Mouse (Mus musculus): ENCODE data around the gene Itgb7.
A peak's percentile ranks its signal among the peaks of the same experiment; 100 is the strongest.

The Itgb7 gene

GRCm38 (mm10) chr15:102248812-102249191 is 17.1 kb upstream of the Itgb7 start:
- no peak for DNase-seq (ENCODE audit: low spot score in 2 of 2)

GRCm38 (mm10) chr15:102248131-102248811 is 16.5 kb upstream of the Itgb7 start:
- no peak for DNase-seq (ENCODE audit: low spot score in 2 of 2)

DNA sequence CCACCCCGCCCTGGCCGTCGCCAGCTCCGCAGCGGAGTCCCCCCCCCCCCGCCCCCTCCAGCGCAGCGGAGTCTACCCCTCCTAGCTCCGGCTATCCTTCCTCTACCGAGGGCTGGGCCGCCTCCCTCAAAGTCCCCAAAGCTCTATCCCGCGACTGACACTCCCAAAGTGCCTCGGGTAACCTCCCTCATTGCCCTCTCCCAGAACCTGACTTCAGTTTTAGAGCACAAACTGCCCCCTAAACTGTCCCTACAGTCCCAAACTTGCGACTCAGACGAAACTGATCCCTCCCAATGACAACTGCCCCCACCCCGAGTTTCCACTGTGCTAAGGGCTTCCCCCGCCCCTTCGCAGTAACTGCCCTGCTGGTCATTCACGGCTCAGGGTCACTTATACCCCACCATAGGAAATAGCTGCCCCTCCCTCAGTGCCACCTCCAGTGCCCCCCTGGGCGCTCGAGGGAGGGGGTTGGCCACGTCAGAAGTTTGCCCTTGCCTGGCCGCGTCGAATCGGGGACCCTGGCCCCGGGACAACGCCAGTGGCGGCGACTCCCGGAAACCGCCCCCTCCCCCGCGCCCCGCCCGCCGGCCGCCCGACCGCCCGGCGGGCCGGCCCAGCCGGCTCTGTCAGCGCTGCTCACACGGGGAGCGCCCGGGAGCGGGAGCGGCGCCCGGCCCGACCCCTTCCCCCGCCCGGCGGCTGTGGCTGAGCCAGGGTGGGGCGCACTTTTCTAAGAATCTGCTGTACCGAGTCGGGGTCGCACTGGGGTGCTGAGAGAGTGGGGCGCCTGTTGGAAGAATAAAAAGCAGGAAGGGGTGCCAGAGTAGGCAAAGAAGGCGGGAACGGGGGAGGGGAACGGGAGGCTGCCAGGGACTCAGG is 15.7 kb upstream of the Itgb7 start:
- peak; percentile 59 to 76 for DNase-seq (ENCODE audit: low spot score in 2 of 2)

DNA sequence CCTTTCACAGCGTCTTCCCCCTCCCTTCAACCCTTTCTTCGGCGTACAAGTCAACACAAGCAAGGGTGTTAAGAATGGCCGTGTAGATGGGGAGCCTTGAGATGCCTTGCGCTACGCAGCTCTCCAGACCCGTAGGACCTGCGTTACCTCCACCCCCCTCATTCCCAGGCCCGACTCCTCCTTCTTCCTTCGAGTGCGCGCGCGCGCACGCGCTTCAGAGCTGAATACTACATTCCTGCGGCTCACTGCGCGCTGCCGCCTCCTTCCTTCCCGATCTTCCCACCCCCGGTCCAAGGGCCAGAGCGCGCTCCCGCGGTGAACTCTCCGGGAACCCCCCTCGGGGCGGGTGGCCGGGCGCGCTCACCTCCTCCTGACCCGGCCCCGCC is 15.1 kb upstream of the Itgb7 start:
- peak; percentile 66 to 71 for DNase-seq (ENCODE audit: low spot score in 2 of 2)

DNA sequence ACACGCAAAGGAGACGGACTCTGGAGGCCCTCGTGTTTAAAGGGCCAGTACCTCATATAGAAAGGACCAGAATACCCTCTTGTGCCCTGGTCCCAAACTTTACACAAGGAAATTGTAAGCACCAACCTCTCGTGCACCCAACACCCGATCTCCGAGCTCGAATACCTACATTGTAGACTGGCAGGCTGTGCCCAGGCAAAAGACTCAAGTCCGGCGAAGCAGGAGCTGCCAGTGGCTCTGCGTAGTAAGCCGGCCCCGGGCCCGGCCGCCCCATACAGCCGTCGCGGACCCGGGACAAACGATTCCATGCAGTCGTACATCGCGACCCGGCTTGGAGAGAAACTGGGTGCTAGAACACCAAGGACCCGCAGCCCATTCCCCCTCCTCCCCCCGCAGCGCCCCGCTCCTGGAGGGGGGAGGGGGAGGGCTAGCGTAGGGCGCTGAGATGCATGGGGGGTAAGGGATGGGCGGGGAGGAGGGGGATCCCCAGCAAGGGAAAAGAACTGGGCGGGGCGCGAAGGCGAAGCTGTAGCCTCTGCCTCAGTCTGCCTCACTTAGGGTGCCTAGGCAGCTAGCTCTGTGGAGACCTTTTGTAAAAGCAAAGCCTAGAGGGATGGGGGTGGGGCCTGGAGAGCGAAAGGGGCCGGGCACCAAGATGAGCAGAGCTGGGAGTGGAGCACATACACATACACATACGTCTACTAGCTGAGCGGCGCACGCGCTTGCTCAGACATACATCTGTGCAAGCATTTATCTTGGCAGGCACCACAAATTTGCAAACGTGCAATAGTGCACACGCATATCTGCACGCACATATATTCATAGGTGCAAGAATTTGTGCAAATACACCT is 14.4 kb upstream of the Itgb7 start:
- peak; percentile 59 to 65 for DNase-seq (ENCODE audit: low spot score in 2 of 2)

- no peak for DNase-seq (ENCODE audit: low spot score in 2 of 2)
These were observed 13.7 kb upstream of the Itgb7 start for GRCm38 (mm10) chr15:102245461-102245881.

DNA sequence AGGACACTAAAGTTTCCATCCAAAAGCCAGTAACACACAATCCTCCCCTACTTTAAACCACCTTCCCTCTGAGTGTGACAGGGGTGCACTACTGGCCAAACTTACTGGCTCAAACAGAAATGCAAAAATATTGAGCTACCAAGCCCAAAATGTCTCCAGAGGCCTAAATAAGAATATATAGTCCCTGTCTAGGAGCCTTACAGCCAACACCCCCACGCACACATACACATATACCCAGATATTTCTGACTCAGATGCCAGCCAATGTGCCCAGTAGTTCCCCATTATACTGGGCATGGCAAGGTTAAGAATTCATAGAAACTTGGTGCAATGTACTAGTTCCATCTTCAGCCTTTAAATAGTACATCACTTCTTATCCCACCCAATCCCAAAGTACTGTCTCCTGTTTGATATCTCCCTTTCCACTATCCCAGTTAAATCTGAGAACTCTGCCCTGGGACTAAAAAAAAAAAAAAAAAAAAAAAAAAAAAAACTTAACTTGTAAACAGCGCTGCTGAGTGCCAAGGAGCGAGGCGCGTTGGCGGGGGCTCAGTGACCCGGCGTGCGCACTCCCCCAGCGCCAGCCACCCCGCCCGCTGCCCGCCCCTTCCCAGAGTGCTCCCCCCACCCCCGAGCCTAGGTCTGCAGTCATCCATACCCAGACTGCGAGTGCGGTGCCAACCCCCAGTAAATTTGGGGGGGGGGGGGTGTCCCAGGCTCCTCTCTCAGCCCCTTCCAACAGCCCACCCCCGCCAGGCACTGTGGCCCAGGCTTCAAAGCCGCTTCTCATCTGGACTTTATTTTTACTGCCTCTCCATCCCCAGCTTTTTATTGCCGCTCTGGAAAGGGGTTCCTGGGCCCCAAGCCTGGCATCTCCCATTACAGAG is 12.8 kb upstream of the Itgb7 start:
- DNase-seq (ENCODE audit: low spot score in 2 of 2): no peak

- peak; percentile 53 to 62 for DNase-seq (ENCODE audit: low spot score in 2 of 2)
These were observed 11.8 kb upstream of the Itgb7 start for GRCm38 (mm10) chr15:102243229-102244190.

DNA sequence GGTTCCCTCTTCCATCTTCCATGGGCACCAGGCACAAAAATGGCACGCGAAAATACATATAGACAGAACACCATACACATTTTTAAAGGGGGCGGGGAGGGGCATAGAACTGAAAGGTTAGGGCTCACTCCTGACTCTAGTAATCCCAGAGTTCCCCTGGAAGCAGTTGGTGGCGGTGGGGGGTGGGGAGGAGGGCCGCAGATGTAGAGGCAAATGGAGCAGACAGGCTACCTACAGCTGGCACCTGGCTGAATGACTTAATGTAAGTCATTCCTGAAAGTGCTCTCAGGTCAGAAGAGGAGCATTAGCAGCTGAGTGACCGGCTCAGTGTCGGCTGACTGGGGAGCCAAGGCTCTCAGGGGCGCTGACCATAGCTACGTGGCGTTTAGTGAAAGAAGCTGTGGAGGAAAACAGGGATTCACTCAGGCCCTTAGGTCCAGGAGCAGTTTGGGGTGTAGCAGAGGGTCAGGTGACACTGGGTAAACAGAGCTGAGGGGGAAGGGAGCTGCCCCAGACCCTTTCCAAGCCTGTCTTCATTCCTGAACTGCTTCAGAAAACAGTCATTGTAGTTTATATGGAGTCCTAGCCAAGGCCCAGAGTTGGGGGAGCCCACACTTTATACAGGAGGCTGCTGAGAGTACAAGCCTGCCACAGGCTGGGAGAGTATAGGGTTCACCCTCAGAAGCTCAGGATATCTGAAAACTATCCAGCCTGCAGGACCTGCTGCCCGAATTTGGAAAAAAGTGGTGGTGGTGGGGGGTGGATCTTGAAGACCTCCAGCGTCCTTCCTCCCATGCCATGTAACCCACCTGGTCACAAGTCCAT is 10.9 kb upstream of the Itgb7 start:
- DNase-seq (ENCODE audit: low spot score in 2 of 2): no peak

GRCm38 (mm10) chr15:102240607-102241006 is 8.9 kb upstream of the Itgb7 start:
- no peak for DNase-seq (ENCODE audit: low spot score in 2 of 2)

- DNase-seq (ENCODE audit: low spot score in 2 of 2): no peak
These were observed 8.1 kb upstream of the Itgb7 start for GRCm38 (mm10) chr15:102239851-102240250.

GRCm38 (mm10) chr15:102239260-102239590 is 7.5 kb upstream of the Itgb7 start:
- peak; percentile 74 to 83 for DNase-seq (ENCODE audit: low spot score in 2 of 2)

DNA sequence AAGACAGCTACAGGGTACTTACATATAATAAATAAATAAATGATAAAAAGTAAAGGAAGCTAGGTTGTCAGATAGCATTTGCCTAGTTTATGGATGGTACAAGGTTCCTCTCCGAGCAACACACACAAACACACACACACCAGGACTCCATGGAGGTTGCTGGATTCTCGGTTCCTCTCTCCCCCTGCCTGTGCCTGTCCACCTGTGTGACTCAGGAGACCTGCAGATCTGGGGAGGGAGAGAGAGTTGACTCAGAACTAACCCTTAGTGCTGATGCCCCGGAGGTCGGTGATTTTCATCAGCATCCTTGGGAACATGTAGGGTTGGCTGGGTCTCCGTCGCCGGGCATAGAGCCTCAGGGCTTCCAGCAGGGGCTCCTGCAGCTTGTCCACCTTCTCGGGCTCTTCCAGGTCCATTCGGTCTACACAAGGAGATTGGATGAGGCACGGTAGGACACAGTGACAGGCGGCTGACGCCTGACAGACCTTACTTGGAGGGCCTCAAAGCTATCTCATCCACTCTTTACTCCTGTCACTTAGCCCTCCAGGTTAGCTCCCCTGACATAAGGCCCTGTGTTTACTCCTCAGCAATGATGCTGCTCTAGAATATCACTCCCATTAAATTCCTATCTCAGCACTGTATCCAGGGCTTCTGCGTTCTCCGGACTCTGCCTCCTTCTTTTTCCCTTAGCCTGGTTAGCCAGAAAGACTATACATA is 7.0 kb upstream of the Itgb7 start:
- no peak for DNase-seq (ENCODE audit: low spot score in 2 of 2)

- DNase-seq (ENCODE audit: low spot score in 2 of 2): no peak
These were observed 3.8 kb upstream of the Itgb7 start for GRCm38 (mm10) chr15:102235371-102236027.

DNA sequence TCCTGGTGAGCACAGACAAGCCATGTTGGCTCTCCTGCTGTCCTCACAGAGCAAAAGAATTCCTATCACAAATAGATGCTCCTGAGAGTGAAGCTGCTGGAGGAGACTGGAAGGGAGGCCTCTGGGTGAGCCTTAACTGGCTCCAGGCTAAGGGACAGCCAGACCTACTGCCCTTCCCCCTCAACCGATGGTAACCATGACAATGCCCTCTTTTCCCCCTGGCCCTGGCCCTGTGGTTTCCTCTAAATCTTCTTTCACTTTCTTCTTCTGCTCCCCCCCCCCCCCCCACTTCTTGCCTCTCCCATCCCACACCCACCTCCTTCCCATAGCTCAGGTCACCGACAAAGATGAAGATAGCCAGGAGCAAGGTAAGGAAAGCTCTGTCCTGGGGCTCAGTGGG is 2.2 kb upstream of the Itgb7 start:
- DNase-seq (ENCODE audit: low spot score in 2 of 2): peak in 1 of 2 experiments; percentile 53

DNA sequence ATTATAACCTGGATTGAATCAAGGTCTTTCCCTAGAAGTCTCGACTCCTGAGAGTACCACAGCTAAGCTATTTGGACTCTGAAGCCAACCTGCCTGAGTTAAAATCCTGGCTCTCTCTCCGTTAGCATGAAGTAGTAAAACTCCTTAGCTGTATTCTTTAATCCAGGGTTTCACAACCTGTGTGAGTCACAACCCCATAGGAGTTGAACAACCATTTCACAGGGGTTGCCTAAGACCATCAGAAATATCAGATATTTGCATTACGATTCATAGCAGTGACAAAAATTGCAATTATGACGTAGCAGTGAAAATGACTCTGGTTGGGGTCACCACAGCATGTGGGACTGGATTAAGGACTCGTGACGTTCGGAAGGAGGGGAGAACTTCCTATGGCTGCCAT is 1.0 kb upstream of the Itgb7 start:
- DNase-seq (ENCODE audit: low spot score in 2 of 2): no peak

DNA sequence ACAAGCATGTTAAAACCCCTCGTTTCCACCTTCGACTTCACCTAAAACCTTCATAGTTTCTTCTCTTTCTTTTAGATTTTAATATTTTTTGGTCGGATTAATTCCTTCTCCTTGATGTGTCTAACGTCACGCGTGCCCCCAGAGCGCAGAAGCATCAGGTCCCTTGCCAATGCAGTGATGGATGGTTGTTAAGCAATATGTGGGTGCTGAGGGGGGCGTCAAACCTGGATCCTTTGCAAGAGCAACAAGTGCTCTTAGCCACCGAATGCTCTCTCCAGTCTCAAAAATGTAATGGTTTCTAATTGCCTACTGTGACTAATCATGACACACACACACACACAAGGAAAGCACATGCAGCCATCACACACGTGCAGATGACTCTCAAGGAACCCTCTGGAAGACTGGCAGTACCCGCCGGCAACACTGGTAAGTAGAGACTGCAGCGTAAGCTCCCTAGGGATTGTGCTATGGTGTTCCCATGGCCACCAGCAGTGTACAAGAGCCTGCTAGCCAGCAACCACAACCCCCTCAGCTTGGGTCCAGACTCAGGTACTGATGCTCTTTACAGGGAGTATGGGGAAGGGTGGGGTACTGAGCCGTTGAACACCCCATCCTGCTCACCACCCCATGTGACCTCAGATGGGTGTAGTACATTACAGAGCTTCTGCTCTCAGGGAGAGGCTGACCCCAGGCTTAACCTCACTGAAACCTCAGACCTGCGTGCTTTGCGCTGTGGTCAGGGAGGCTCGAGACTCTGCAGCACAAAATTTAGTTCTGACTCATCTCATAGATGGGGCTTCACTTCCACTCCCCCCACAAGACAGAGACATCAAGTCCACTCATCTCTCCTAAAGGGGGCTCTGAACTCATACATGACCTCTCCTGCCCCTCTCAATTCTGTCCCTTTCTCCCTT is 1.1 kb downstream of the Itgb7 start:
- peak; percentile 71 to 85 for DNase-seq (ENCODE audit: low spot score in 2 of 2)

Data from natural killer cell, adult 2 months (primary cell).